Mouse (Mus musculus): ENCODE measurements at regions not wholly inside any gene's neighbourhood (a gene's known extent, or its start where the extent isn't known, plus 50 kb on each side); places are given as distances from the start of the nearest gene placed in this dataset.
A peak's percentile ranks its signal among the peaks of the same experiment; 100 is the strongest.

GRCm38 (mm10) chr12:31172451-31173318 lies 67.9 kb upstream of the Gm6993 start:
- no peak for DNase-seq (ENCODE audit: extremely low spot score)

GRCm38 (mm10) chr12:31173512-31173911 lies 67.1 kb upstream of the Gm6993 start:
- no peak for DNase-seq (ENCODE audit: extremely low spot score)

DNA sequence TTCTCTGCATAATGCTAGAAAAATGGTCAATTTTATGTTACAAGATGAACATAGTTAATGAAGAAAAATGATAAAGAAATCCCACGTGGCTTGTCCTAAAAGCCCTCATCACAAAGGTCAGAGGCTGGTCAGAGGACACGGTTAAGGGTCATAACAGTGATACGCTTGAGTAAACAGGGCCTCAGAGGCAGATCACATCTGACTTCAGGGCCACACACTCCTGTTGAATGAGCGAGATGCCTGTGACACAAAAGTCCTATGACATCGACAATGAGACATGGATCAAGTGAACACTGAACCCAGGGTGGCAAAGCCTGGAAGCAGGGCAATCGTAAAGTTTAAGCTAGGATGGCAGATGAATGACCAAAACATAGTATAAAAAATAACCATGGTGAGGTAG lies 61.0 kb upstream of the Gm6993 start:
- DNase-seq (ENCODE audit: extremely low spot score): peak; percentile 41

DNA sequence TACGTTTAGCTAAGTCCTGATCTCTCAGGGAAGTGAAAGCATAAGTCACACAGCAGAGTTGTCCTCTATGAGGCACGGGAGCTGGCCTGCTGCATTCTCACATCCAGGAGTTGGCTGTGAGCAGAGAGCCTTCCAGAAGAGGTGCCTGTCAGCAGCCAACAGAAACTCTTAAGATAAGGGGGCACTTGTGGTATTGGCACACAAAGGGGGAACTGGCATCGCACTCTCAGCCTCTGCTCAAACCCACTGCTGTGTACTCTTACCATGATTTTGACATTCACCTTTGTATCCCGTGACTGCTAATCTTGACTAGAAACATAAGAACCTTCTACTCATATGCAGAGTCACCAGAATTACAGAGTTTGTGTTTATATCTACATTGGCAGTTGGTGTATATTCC lies 56.9 kb upstream of the Gm6993 start:
- no peak for DNase-seq (ENCODE audit: extremely low spot score)

GRCm38 (mm10) chr12:31184217-31184975 lies 56.2 kb upstream of the Gm6993 start:
- DNase-seq (ENCODE audit: extremely low spot score): no peak

DNA sequence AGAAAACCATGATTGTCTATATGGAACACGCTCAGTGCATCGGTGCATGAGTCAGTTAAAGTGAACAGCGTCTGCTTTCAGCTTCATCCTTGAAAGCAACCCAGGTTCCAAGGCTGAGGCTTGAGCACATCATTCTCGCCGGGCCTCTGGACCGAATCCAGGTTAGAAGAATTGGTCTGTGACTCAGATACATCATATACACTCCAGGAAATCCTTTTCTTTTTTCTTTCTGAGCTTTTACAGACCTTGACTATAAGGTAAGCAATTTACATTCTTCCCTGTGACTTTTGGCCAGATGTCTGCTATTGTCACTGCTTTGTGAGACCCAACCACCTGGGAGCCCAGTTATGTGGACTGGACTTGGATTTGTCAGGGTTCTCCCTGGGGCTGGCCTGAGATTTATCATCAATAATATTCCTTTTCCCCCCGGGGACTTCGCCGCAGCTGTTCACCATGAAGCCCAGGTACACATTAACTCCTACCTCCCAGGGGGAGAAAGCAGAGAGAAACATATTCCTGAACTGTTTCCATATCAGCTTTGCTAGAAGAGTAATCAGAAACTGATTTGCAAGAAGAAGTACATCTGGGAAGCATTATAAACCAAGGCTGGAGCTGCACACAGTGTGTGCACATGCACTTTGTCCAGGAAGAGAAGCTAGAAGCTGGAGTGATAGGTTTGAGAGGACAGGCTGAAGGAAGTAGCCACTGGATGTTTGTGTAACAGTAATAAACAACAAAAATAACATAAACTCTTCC lies 55.2 kb upstream of the Gm6993 start:
- no peak for DNase-seq (ENCODE audit: extremely low spot score)

- no peak for DNase-seq (ENCODE audit: extremely low spot score)
Observed at GRCm38 (mm10) chr12:31185933-31186845, 54.4 kb upstream of the Gm6993 start.

DNA sequence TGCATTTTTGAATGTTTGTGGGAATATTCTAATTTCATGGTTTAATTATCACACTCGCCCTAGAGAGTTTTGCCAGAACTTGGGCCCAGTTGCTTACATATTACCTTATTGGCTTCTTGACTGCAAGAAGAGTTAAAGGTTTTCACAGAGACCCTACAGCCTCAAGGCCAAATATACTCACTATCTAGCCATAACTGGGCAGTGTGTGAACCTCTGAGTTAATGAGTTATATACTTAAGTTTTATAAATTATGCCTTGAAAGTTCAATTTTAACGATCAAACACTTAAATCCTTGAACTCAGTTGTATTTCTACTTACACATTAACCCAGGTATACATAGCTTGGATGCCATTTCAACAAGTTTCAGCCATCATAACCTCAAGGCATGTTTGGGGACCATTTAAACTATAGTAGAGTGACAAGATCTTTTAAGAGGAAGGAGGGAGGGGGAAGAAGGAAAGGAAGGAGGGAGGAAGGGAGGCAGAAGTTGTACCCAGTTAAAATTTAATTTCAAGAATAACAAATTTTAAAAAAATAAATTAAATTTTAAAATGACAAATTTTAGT lies 52.5 kb upstream of the Gm6993 start:
- no peak for DNase-seq (ENCODE audit: extremely low spot score)

GRCm38 (mm10) chr12:31190265-31190664 lies 50.3 kb upstream of the Gm6993 start:
- no peak for DNase-seq (ENCODE audit: extremely low spot score)
